Comparison of ENCODE assay signal across 9 mouse cellular contexts in genomic region chr5:132074724-132075374, GRCm38 (mm10).
DNase-seq lines count a peak whose midpoint lies in the region; ATAC-seq and TF ChIP-seq lines count a peak whose summit lies in the region.
"Had no signal": no experiment of that assay in that cellular context is flagged by ENCODE, and none has a peak within 500 bp of the region (broad histone marks: within the 10 kb centered on the region; RNA-seq: fewer than 3 reads in every experiment).

No protein-coding gene starts in this region.

- H3K27ac ChIP-seq in hindbrain, embryonic 16.5 days (ENCODE audit: low read depth, low read length): peak overlapping the region; percentile 72
- H3K27ac ChIP-seq in midbrain, embryonic 16.5 days (ENCODE audit: low read length): peak overlapping the region; percentile 76
- H3K27ac ChIP-seq: macrophage had no signal

- H3K4me2 ChIP-seq in hindbrain, embryonic 16.5 days (ENCODE audit: low read length): peak overlapping the region; percentile 51
- peak overlapping the region; percentile 46 for H3K4me2 ChIP-seq in midbrain, embryonic 16.5 days (ENCODE audit: low read length)

- 4% methylated on average over 19 of the region's 19 CpGs for WGBS in hindbrain, embryonic 16.5 days
- 6% methylated on average over 19 of the region's 19 CpGs for WGBS in midbrain, embryonic 16.5 days

- peaks cover 33% of the 10 kb centered on the region for H3K4me1 ChIP-seq in hindbrain, embryonic 16.5 days (ENCODE audit: control insufficient read depth, insufficient read depth, low read depth, low read length)
- peaks cover 43% of the 10 kb centered on the region for H3K4me1 ChIP-seq in midbrain, embryonic 16.5 days (ENCODE audit: control insufficient read depth, insufficient read depth, low read length)

- TF ChIP-seq CTCF in brain, embryonic 14.5 days (IDR thresholded peaks at IDR 0.05; ENCODE audit: borderline replicate concordance, extremely low read depth, insufficient read depth, insufficient read length): no peak

- peak overlapping the region; percentile 52 for H3K9ac ChIP-seq in hindbrain, embryonic 16.5 days (ENCODE audit: low read depth, low read length)
- 0 out of 2 replicates have a peak overlapping the region, but pooled peaks have one; percentile 32 for H3K9ac ChIP-seq in midbrain, embryonic 16.5 days (ENCODE audit: low read depth, low read length)

- H3K36me3 ChIP-seq in hindbrain, embryonic 16.5 days (ENCODE audit: control insufficient read depth, insufficient read depth, low read length): no peaks in the 10 kb centered on the region
- no peaks in the 10 kb centered on the region for H3K36me3 ChIP-seq in midbrain, embryonic 16.5 days (ENCODE audit: control insufficient read depth, insufficient read depth, low read length)

- H3K9me3 ChIP-seq in hindbrain, embryonic 16.5 days (ENCODE audit: control insufficient read depth, low read length): no peaks in the 10 kb centered on the region
- H3K9me3 ChIP-seq in midbrain, embryonic 16.5 days (replicated peaks; ENCODE audit: control insufficient read depth, low read length, poor library complexity, severe bottlenecking): no peaks in the 10 kb centered on the region

- peak; percentile 85 for ATAC-seq in hindbrain, embryonic 16.5 days
- peak; percentile 83 for ATAC-seq in midbrain, embryonic 16.5 days
- no peak for ATAC-seq in inflammation-experienced regulatory T-cells, adult 6 months

- H3K27me3 ChIP-seq in hindbrain, embryonic 16.5 days (replicated peaks; ENCODE audit: control insufficient read depth, insufficient read depth, low read length): no peaks in the 10 kb centered on the region
- no peaks in the 10 kb centered on the region for H3K27me3 ChIP-seq in midbrain, embryonic 16.5 days (ENCODE audit: control insufficient read depth, insufficient read depth, low read depth, low read length)

- H3K4me3 ChIP-seq in hindbrain, embryonic 16.5 days (ENCODE audit: low read length): peak overlapping the region; percentile 19
- peak overlapping the region; percentile 11; the same call in 1 of the 2 replicates for H3K4me3 ChIP-seq in midbrain, embryonic 16.5 days (ENCODE audit: low read depth, low read length)

- no peak for TF ChIP-seq POLR2A in brain, embryonic 14.5 days (IDR thresholded peaks at IDR 0.05; ENCODE audit: borderline replicate concordance, extremely low read depth, insufficient read depth, insufficient read length, poor library complexity, severe bottlenecking)

- DNase-seq in brain, embryonic 14.5 days (ENCODE audit: low read depth): peak; percentile 97
- DNase-seq in embryo, embryonic 11.5 days (ENCODE audit: low read depth, low spot score): peak; percentile 62
- peak; percentile 85 for DNase-seq in gastrocnemius, postnatal 14 days
- peak; percentile 45 to 72 for DNase-seq in left cerebral cortex, adult 9 months (ENCODE audit: low spot score in 2 of 2)
- peak; percentile 14 for DNase-seq in urinary bladder, postnatal 25 days (ENCODE audit: low spot score)

- intact Hi-C loops in gastrocnemius, postnatal 14 days (cut with DNase I; ENCODE audit: low total_unique reads): no loop called here

Comparison
In these comparisons a context has a peak if more than half of its experiments do, and no peak if none do; other contexts are left out.
1. DNase-seq: peak in every context shown above with its lines; median percentile 97 in brain, embryonic 14.5 days; 85 in gastrocnemius, postnatal 14 days; 62 in embryo, embryonic 11.5 days; 58 in left cerebral cortex, adult 9 months; 14 in urinary bladder, postnatal 25 days.